Mouse (Mus musculus) heart, postnatal 0 days (tissue): Measurements from ENCODE around the gene Aurkaip1. TPM values are rescaled to one million over a fixed set of nuclear protein-coding genes. Genes with fewer than 3 reads are reported as not detected.

ENCODE experiments used
- ATAC-seq: fragments of 200-750 bp; cut with Nextera tagmentation; 2 replicates; pipeline ENCODE4 v1.8.0; 2017; ENCODE audit warnings: low read depth, moderate number of reproducible peaks, moderate library complexity; ENCODE audit not compliant: insufficient read depth
- DNase-seq: peaks from one replicate; pipeline ENCODE4 v3.0.0-alpha.2; 2016; ENCODE audit warnings: low spot score
- H3K27ac ChIP-seq: fragments of 300-500 bp; sonication (generic); 2 replicates; pipeline ENCODE4 v1.5.1; 2014; ENCODE audit warnings: low read depth, mild to moderate bottlenecking
- H3K27me3 ChIP-seq: fragments of 300-500 bp; sonication (generic); 2 replicates; pipeline ENCODE4 v1.6.1; 2014; ENCODE audit warnings: low read length, mixed read lengths; ENCODE audit not compliant: control insufficient read depth, insufficient read depth
- H3K36me3 ChIP-seq: fragments of 300-500 bp; sonication (generic); replicated peaks from 2 replicates; pipeline ENCODE4 v1.6.1; 2014; ENCODE audit warnings: low read length, mixed read lengths; ENCODE audit not compliant: control insufficient read depth, insufficient read depth
- H3K4me1 ChIP-seq: fragments of 300-500 bp; sonication (generic); 2 replicates; pipeline ENCODE4 v1.6.1; 2014; ENCODE audit warnings: antibody characterized with exemption; ENCODE audit not compliant: control insufficient read depth, insufficient read depth
- H3K4me2 ChIP-seq: fragments of 300-500 bp; sonication (generic); 2 replicates; pipeline ENCODE4 v1.6.1; 2014; ENCODE audit warnings: low read depth, mild to moderate bottlenecking, low read length, moderate library complexity
- H3K4me3 ChIP-seq: fragments of 300-500 bp; sonication (generic); 2 replicates; pipeline ENCODE4 v1.5.1; 2014; ENCODE audit warnings: low read depth, low read length
- H3K9ac ChIP-seq: fragments of 300-500 bp; sonication (generic); replicated peaks from 2 replicates; pipeline ENCODE4 v1.6.1; 2014; ENCODE audit warnings: low read depth, low read length, mixed read lengths
- H3K9me3 ChIP-seq: fragments of 300-500 bp; sonication (generic); replicated peaks from 2 replicates; pipeline ENCODE4 v1.6.1; 2016; ENCODE audit warnings: low read length; ENCODE audit not compliant: control insufficient read depth
- CTCF ChIP-seq: IDR thresholded peaks from 2 replicates; pipeline ENCODE4 v1.5.1; 2016; ENCODE audit warnings: antibody characterized with exemption, control low read depth, low read depth
- EP300 ChIP-seq: IDR thresholded peaks from 2 replicates; pipeline ENCODE4 v1.6.1; 2016; ENCODE audit warnings: antibody characterized with exemption, low read depth
- WGBS: fragments of 180-500 bp; shearing (Covaris S2); extraction: QIAGEN DNeasy Blood & Tissue Kit; methylation state at CpG from one replicate; pipeline ENCODE4 v1.1.7; 2014; 5-methylcytosine and 5-hydroxymethylcytosine counted together
- microRNA-seq: library from miRNA; unstranded; fragments of <30 nt; microRNA quantifications from one replicate; pipeline ENCODE4, GENCODE M21; 2016
- polyA plus RNA-seq: library from polyadenylated mRNA; unstranded; fragments of >200 nt; fragmentation: Nextera tagmentation; extraction: Ambion mirVana; gene quantifications from 2 replicates; pipeline ENCODE4 v1.2.1, GENCODE M21; 2015
- total RNA-seq: library from RNA; depleted of rRNA; stranded (reverse); fragments of >200 nt; gene quantifications from 2 replicates; pipeline ENCODE4 v1.2.3, GENCODE M21; 2014; ENCODE audit warnings: low replicate concordance; rRNA removed

The Aurkaip1 gene
- total and polyA plus RNA-seq, 2 experiments from 2014 or later, result 122 to 155 TPM

- TF ChIP-seq EP300 (no peak), CTCF (peak; percentile 31)
- peak; percentile 87 for DNase-seq
- Histone ChIP-seq H3K36me3 (peaks cover 39% of the 10 kb centered on the region), H3K9ac (peak within 1 kb of the TSS; percentile 63), H3K4me3 (peak within 1 kb of the TSS; percentile 75), H3K27me3 (no peaks in the 10 kb centered on the region), H3K9me3 (no peaks in the 10 kb centered on the region), H3K27ac (peak within 1 kb of the TSS; percentile 46; the same call in 1 of the 2 replicates), H3K4me2 (peak within 1 kb of the TSS; percentile 88), H3K4me1 (peaks cover 15% of the 10 kb centered on the region)
- ATAC-seq, result peak; percentile 98
- WGBS, result under 1% methylated on average over 63 of the region's 63 CpGs
These were observed 38.4 kb downstream of the Aurkaip1 start, which contains the start of the genes Cptp and Ints11 for GRCm38 (mm10) chr4:155869317-155870033. Gene Cptp, minus strand, starts transcription at chr4:155869440. Gene Ints11, plus strand, starts transcription at chr4:155869546.

- no peak for DNase-seq
- no peak for ATAC-seq
- Histone ChIP-seq H3K27me3 (no peaks in the 10 kb centered on the region), H3K9me3 (no peaks in the 10 kb centered on the region), H3K27ac (no peak overlapping the region), H3K4me2 (no peak overlapping the region), H3K4me3 (no peak overlapping the region), H3K4me1 (peaks cover 15% of the 10 kb centered on the region), H3K36me3 (peaks cover 39% of the 10 kb centered on the region), H3K9ac (no peak overlapping the region)
- TF ChIP-seq EP300 (no peak), CTCF (no peak)
- 90% methylated on average over 7 of the region's 7 CpGs for WGBS
These were observed 40.3 kb downstream of the Aurkaip1 start for GRCm38 (mm10) chr4:155871404-155871803.

Small RNA genes lying within 50 kb of the gene (microRNA-seq; reads per million reads assigned to microRNA genes)
- not detected for gene Gm27743

Other genes starting within 250 kb of the Aurkaip1 start
- gene Slc35e2, start 229.9 kb upstream of the Aurkaip1 start, total RNA-seq, result 11.8 and 14.4 TPM in 2 replicates
- gene Slc35e2, start 229.9 kb upstream of the Aurkaip1 start, polyA plus RNA-seq, result 3.6 and 4.4 TPM in 2 replicates
- 8.7 and 15.3 TPM in 2 replicates for gene Cdk11b, start 206.4 kb upstream of the Aurkaip1 start, total RNA-seq
- gene Cdk11b, start 206.4 kb upstream of the Aurkaip1 start, polyA plus RNA-seq, result 36.8 TPM in 2 replicates
- not detected in 2 replicates for gene Gm10563, start 185.9 kb upstream of the Aurkaip1 start, total RNA-seq
- gene Gm10563, start 185.9 kb upstream of the Aurkaip1 start, polyA plus RNA-seq, result not detected in 2 replicates
- 66.6 and 76.6 TPM in 2 replicates for gene Mmp23, start 177.9 kb upstream of the Aurkaip1 start, total RNA-seq
- gene Mmp23, start 177.9 kb upstream of the Aurkaip1 start, polyA plus RNA-seq, result 49.8 and 49.9 TPM in 2 replicates
- 27.3 and 30.4 TPM in 2 replicates for gene Mib2, start 162.1 kb upstream of the Aurkaip1 start, total RNA-seq
- 9.9 and 12.1 TPM in 2 replicates for gene Mib2, start 162.1 kb upstream of the Aurkaip1 start, polyA plus RNA-seq
- 4.1 and 9.7 TPM in 2 replicates for gene Fndc10, start 136.9 kb upstream of the Aurkaip1 start, total RNA-seq
- 1.8 and 2.1 TPM in 2 replicates for gene Fndc10, start 136.9 kb upstream of the Aurkaip1 start, polyA plus RNA-seq
- 83.6 and 95.7 TPM in 2 replicates for gene Ssu72, start 126.5 kb upstream of the Aurkaip1 start, total RNA-seq
- 106 TPM in 2 replicates for gene Ssu72, start 126.5 kb upstream of the Aurkaip1 start, polyA plus RNA-seq
- 0.57 and 1.7 TPM in 2 replicates for gene Tmem240, start 96.5 kb upstream of the Aurkaip1 start, total RNA-seq
- 0.41 and 0.48 TPM in 2 replicates for gene Tmem240, start 96.5 kb upstream of the Aurkaip1 start, polyA plus RNA-seq
- 123 and 128 TPM in 2 replicates for gene Atad3a, start 70.2 kb upstream of the Aurkaip1 start, total RNA-seq
- gene Atad3a, start 70.2 kb upstream of the Aurkaip1 start, polyA plus RNA-seq, result 85.3 and 99.3 TPM in 2 replicates
- gene Vwa1, start 56.6 kb upstream of the Aurkaip1 start, total RNA-seq, result 15.5 and 20.0 TPM in 2 replicates
- gene Vwa1, start 56.6 kb upstream of the Aurkaip1 start, polyA plus RNA-seq, result 7.1 and 7.5 TPM in 2 replicates
- 3.4 and 4.2 TPM in 2 replicates for gene Tmem88b, start 45.4 kb upstream of the Aurkaip1 start, total RNA-seq
- 2.5 and 2.9 TPM in 2 replicates for gene Tmem88b, start 45.4 kb upstream of the Aurkaip1 start, polyA plus RNA-seq
- gene Ankrd65, start 40.8 kb upstream of the Aurkaip1 start, total RNA-seq, result not detected in 2 replicates
- 0.26 TPM in 1 of 2 replicates, not detected in the other for gene Ankrd65, start 40.8 kb upstream of the Aurkaip1 start, polyA plus RNA-seq
- 32.2 and 91.4 TPM in 2 replicates for gene Mrpl20, start 28.4 kb upstream of the Aurkaip1 start, total RNA-seq
- gene Mrpl20, start 28.4 kb upstream of the Aurkaip1 start, polyA plus RNA-seq, result 188 and 207 TPM in 2 replicates
- gene Ccnl2, start 18.8 kb upstream of the Aurkaip1 start, total RNA-seq, result 58.7 and 80.7 TPM in 2 replicates
- gene Ccnl2, start 18.8 kb upstream of the Aurkaip1 start, polyA plus RNA-seq, result 79.6 and 83.0 TPM in 2 replicates
- gene Mxra8, start 8.4 kb downstream of the Aurkaip1 start, total RNA-seq, result 99.5 and 113 TPM in 2 replicates
- 57.8 and 62.6 TPM in 2 replicates for gene Mxra8, start 8.4 kb downstream of the Aurkaip1 start, polyA plus RNA-seq
- 49.5 and 76.4 TPM in 2 replicates for gene Dvl1, start 16.1 kb downstream of the Aurkaip1 start, total RNA-seq
- 2.8 and 2.9 TPM in 2 replicates for gene Dvl1, start 16.1 kb downstream of the Aurkaip1 start, polyA plus RNA-seq
- gene Tas1r3, start 32.1 kb downstream of the Aurkaip1 start, total RNA-seq, result 0.11 and 0.19 TPM in 2 replicates
- gene Tas1r3, start 32.1 kb downstream of the Aurkaip1 start, polyA plus RNA-seq, result 0.04 and 0.05 TPM in 2 replicates
- gene Cptp, start 38.2 kb downstream of the Aurkaip1 start, total RNA-seq, result 9.8 and 11.8 TPM in 2 replicates
- 7.0 and 7.2 TPM in 2 replicates for gene Cptp, start 38.2 kb downstream of the Aurkaip1 start, polyA plus RNA-seq
- 19.0 and 25.1 TPM in 2 replicates for gene Ints11, start 38.3 kb downstream of the Aurkaip1 start, total RNA-seq
- gene Ints11, start 38.3 kb downstream of the Aurkaip1 start, polyA plus RNA-seq, result 20.0 and 21.6 TPM in 2 replicates
- 31.3 and 33.9 TPM in 2 replicates for gene Pusl1, start 60.5 kb downstream of the Aurkaip1 start, total RNA-seq
- gene Pusl1, start 60.5 kb downstream of the Aurkaip1 start, polyA plus RNA-seq, result 20.1 and 22.3 TPM in 2 replicates
- 16.3 and 31.2 TPM in 2 replicates for gene Acap3, start 60.5 kb downstream of the Aurkaip1 start, total RNA-seq
- 5.8 and 6.4 TPM in 2 replicates for gene Acap3, start 60.5 kb downstream of the Aurkaip1 start, polyA plus RNA-seq
- 46.4 and 46.8 TPM in 2 replicates for gene Ube2j2, start 112.6 kb downstream of the Aurkaip1 start, total RNA-seq
- gene Ube2j2, start 112.6 kb downstream of the Aurkaip1 start, polyA plus RNA-seq, result 63.3 and 66.9 TPM in 2 replicates
- 42.5 and 51.4 TPM in 2 replicates for gene C1qtnf12, start 131.0 kb downstream of the Aurkaip1 start, total RNA-seq
- gene C1qtnf12, start 131.0 kb downstream of the Aurkaip1 start, polyA plus RNA-seq, result 20.5 and 20.8 TPM in 2 replicates
- 3.9 and 11.2 TPM in 2 replicates for gene B3galt6, start 161.4 kb downstream of the Aurkaip1 start, total RNA-seq
- gene B3galt6, start 161.4 kb downstream of the Aurkaip1 start, polyA plus RNA-seq, result 5.0 and 5.7 TPM in 2 replicates
- 88.4 and 114 TPM in 2 replicates for gene Sdf4, start 161.6 kb downstream of the Aurkaip1 start, total RNA-seq
- 102 and 105 TPM in 2 replicates for gene Sdf4, start 161.6 kb downstream of the Aurkaip1 start, polyA plus RNA-seq
- gene Tnfrsf4, start 182.6 kb downstream of the Aurkaip1 start, total RNA-seq, result not detected in 2 replicates
- gene Tnfrsf4, start 182.6 kb downstream of the Aurkaip1 start, polyA plus RNA-seq, result 0.26 and 0.31 TPM in 2 replicates
- 2.2 TPM in 1 of 2 replicates, not detected in the other for gene Tnfrsf18, start 194.9 kb downstream of the Aurkaip1 start, total RNA-seq
- gene Tnfrsf18, start 194.9 kb downstream of the Aurkaip1 start, polyA plus RNA-seq, result 0.88 and 1.00 TPM in 2 replicates
- gene Ttll10, start 228.1 kb downstream of the Aurkaip1 start, total RNA-seq, result not detected in 2 replicates
- gene Ttll10, start 228.1 kb downstream of the Aurkaip1 start, polyA plus RNA-seq, result 0.08 TPM in 1 of 2 replicates, not detected in the other